Comparison of ENCODE assay signal across 8 mouse cellular contexts in genomic region chr1:64295512-64295945, GRCm38 (mm10).
A peak's percentile ranks its signal among the peaks of the same experiment; 100 is the strongest.
DNase-seq lines count a peak whose midpoint lies in the region; ATAC-seq lines count a peak whose summit lies in the region.
"Had no signal": no experiment of that assay in that cellular context is flagged by ENCODE, and none has a peak within 500 bp of the region (broad histone marks: within the 10 kb centered on the region; RNA-seq: fewer than 3 reads in every experiment).

No protein-coding gene starts in this region.

- H3K4me2 ChIP-seq in midbrain, embryonic 16.5 days (ENCODE audit: low read length): no peak overlapping the region
- H3K4me2 ChIP-seq in hindbrain, embryonic 13.5 days: no peak overlapping the region

- WGBS in midbrain, embryonic 10.5 days: 43% methylated on average over 6 of the region's 6 CpGs
- WGBS in midbrain, embryonic 16.5 days: 28% methylated on average over 6 of the region's 6 CpGs
- 24% methylated on average over 6 of the region's 6 CpGs for WGBS in hindbrain, embryonic 13.5 days

- H3K9me3 ChIP-seq in midbrain, embryonic 10.5 days (replicated peaks): no peaks in the 10 kb centered on the region
- no peaks in the 10 kb centered on the region for H3K9me3 ChIP-seq in midbrain, embryonic 16.5 days (replicated peaks; ENCODE audit: control insufficient read depth, low read length, poor library complexity, severe bottlenecking)
- H3K9me3 ChIP-seq in hindbrain, embryonic 13.5 days: no peaks in the 10 kb centered on the region

- no peak overlapping the region for H3K4me3 ChIP-seq in midbrain, embryonic 10.5 days
- H3K4me3 ChIP-seq in midbrain, embryonic 16.5 days (ENCODE audit: low read depth, low read length): no peak overlapping the region
- no peak overlapping the region for H3K4me3 ChIP-seq in hindbrain, embryonic 13.5 days

- DNase-seq in midbrain, embryonic 10.5 days (ENCODE audit: low spot score): no peak
- DNase-seq in gastrocnemius, postnatal 36 days: peak; percentile 25 to 32
- peak; percentile 24 for DNase-seq in lung, postnatal 36 days
- no peak for DNase-seq in spleen, postnatal 4 days (ENCODE audit: low spot score in 2 of 2)
- DNase-seq: cerebellum, postnatal 36 days had no signal

- no peaks in the 10 kb centered on the region for H3K27me3 ChIP-seq in midbrain, embryonic 10.5 days (ENCODE audit: low read depth, poor library complexity, severe bottlenecking)
- no peaks in the 10 kb centered on the region for H3K27me3 ChIP-seq in midbrain, embryonic 16.5 days (ENCODE audit: control insufficient read depth, insufficient read depth, low read depth, low read length)
- no peaks in the 10 kb centered on the region for H3K27me3 ChIP-seq in hindbrain, embryonic 13.5 days

- H3K27ac ChIP-seq in midbrain, embryonic 10.5 days (replicated peaks): peak overlapping the region; percentile 55
- no peak overlapping the region for H3K27ac ChIP-seq in midbrain, embryonic 16.5 days (ENCODE audit: low read length)
- H3K27ac ChIP-seq in hindbrain, embryonic 13.5 days: peak overlapping the region; percentile 25

- no peaks in the 10 kb centered on the region for H3K36me3 ChIP-seq in midbrain, embryonic 10.5 days
- no peaks in the 10 kb centered on the region for H3K36me3 ChIP-seq in midbrain, embryonic 16.5 days (ENCODE audit: control insufficient read depth, insufficient read depth, low read length)
- no peaks in the 10 kb centered on the region for H3K36me3 ChIP-seq in hindbrain, embryonic 13.5 days

- intact Hi-C loops in gastrocnemius, postnatal 36 days (cut with DNase I): no loop called here

- ATAC-seq in midbrain, embryonic 16.5 days: no peak
- ATAC-seq in hindbrain, embryonic 13.5 days (ENCODE audit: low FRiP score): no peak
- ATAC-seq in erythroid progenitor cell, adult 5-6 weeks (replicated peaks; ENCODE audit: low FRiP score, poor library complexity, severe bottlenecking): no peak

- H3K4me1 ChIP-seq in midbrain, embryonic 10.5 days: peaks cover 25% of the 10 kb centered on the region
- peaks cover 3% of the 10 kb centered on the region; the same call in 1 of the 2 replicates for H3K4me1 ChIP-seq in midbrain, embryonic 16.5 days (ENCODE audit: control insufficient read depth, insufficient read depth, low read length)
- H3K4me1 ChIP-seq in hindbrain, embryonic 13.5 days (replicated peaks): peaks cover 16% of the 10 kb centered on the region; the same call in 1 of the 2 replicates

- no peak overlapping the region for H3K9ac ChIP-seq in midbrain, embryonic 16.5 days (ENCODE audit: low read depth, low read length)
- no peak overlapping the region for H3K9ac ChIP-seq in hindbrain, embryonic 13.5 days

Comparison
In these comparisons a context has a peak if more than half of its experiments do, and no peak if none do; other contexts are left out.
1. DNase-seq: peak in gastrocnemius, postnatal 36 days (2 of 2) and lung, postnatal 36 days (single experiment); none in midbrain, embryonic 10.5 days (single experiment) and spleen, postnatal 4 days (0 of 2).